Mouse (Mus musculus): Measurements from ENCODE around the gene Med15.
"Not testable (repeated sequence)": the region's sequence is repeated elsewhere in the genome, so short reads cannot be mapped to it uniquely, and the experiment has no call there.

The Med15 gene

DNA sequence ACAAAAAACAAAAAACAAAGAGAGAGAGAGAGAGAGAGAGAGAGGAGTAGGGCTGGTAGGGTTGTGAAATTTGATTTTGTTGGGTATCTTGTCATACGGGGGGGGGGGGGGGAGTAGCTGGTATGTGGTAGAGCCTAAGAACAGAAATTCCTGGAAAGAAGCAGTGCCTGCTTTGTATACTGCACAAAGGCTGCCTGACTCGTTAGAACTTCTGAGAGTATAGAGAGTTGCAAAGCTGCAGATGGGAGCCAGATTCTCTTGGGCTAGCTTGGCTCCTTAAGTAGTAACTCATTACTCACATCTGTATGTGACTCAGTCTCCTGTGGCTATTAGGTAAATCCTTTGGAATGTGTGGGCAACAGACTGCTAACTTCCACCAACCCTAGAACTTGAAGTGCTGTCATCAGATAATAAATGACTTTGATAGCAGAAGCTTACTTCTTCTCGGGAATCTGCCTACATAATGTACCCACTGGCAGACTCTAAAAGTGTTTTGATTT, at the start of gene Med15:
TSS of gene Med15 (minus strand) at position 51 of the 500 bp plus-strand sequence.
- no peak for DNase-seq (ENCODE audit: low spot score in 2 of 2)

DNA sequence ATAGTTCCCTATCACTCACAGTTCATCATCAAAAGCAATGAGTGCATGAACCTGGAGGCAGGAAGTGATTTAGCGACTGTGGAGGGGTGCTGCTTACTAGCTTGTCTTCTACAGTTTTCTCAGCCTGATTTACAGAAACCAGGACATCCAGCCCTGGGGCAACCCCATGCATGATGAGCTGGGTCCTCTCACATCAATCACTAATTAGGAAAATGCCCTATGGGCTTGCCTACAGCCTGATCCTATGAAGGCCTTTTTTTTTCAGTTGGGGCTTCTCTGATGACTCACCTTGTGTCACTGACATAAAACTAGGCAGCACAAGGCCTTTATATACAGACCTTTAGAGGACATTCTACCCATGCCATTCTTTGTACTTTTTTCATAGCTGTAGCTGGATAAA, 47.0 kb upstream of the Med15 start:
- DNase-seq (ENCODE audit: low spot score in 2 of 2), result no peak

DNA sequence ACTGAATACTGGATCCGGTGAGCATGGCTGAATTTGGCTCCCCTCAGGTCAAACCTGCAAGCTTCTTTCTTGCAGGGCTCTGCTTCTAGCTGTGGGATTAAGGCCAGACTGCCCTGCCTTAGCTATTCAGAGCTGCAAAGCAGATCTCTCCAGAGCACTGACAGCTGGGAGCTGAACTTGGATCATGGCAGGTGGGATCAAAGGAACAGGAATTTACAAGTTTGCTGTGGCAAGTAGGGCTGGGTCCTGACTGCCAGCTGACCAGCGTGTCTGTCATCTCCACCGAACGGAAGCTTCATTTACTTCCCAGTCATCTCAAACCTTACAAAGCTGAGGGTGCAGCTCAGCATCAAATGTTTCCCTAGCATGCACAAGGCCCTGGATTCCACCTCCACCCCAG, 45.5 kb upstream of the Med15 start:
- no peak for DNase-seq (ENCODE audit: low spot score in 2 of 2)

DNA sequence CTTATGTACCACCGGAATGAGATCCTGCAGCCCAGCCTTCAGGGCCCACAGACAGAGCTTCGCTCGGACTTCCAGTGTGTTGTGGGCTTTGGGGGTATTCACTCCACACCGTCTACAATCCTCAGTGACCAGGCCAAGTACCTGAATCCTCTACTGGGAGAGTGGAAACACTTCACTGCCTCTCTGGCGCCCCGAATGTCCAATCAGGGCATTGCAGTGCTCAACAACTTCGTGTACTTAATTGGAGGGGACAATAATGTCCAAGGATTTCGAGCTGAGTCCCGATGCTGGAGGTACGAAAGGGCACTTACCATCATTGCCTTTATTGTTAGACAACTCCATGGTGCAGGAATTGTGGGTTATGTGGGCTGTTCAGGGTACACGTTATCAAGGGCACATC, 44.1 kb upstream of the Med15 start:
- no peak for DNase-seq (ENCODE audit: low spot score in 2 of 2)

DNA sequence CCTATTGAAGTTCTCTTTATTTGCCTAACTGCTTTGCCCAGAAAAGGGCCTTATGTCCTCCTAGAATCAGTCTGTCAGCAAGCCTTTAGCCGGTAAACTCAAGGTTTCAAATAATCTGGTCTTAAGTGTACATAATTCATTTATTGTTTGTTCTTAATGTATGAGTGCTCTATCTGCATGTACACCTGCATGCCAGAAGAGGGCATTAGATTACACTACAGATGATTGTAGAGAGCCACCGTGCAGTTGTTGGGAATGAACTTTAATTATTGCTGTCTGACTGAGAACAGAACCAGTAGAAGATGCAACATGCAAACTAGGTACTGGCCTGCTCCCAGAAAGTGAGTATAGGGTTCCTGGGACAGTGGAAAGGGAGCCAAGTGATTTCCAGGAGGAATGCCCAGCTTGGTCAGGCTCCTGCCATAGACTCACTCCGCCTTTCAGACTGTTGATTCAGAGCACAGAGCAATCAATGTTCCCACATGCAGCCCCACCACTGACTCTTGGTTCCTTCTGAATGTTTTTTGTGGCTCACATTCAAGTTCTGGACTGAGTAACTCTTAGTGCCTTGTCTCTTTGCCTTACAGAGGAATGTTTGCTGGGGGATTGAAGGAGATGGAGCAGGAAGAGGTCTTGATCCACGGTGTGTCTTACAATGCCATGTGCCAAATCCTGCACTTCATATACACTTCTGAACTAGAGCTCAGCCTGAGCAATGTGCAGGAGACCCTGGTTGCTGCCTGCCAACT, 38.6 kb upstream of the Med15 start:
- no peak for DNase-seq (ENCODE audit: low spot score in 2 of 2)

DNA sequence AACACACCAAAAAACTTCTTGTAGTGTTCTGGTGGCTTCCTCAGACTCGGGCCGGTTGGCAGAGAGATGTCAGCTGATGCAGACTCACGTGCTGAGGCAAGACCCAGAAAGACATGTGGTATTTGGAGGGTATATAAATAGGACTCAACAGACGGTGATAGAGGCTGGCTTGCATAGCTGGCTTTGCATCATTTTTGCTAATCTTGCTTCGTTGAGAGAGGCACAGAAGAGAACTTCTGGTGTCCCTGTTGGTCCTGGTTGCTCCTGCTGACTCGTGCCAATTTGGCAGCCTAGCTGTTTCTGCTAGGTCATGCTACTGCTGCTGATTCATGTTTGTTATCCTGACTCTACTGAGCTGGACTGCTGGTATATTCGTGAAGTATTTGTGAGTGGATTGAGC, 36.1 kb upstream of the Med15 start:
- no peak for DNase-seq (ENCODE audit: low spot score in 2 of 2)

DNA sequence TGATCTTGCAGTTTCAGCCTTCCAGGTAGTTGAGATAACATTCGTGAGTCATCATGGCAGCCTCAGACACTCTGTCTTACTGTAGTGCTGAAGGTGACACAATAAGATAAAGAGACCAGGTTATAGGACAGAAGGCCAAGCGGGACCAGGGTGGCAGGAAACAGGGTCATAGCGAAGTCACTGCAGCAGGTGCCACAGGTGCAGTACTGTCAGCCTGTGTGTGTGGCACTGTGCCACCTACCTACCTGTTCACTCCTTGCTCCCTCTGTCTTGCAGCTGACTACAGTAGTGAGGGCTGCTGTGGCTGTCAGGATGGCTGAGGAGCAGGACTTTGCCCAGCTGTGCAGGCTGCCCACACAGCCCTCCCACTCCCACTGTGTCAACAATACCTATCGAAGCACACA, 31.4 kb upstream of the Med15 start:
- no peak for DNase-seq (ENCODE audit: low spot score in 2 of 2)

DNA sequence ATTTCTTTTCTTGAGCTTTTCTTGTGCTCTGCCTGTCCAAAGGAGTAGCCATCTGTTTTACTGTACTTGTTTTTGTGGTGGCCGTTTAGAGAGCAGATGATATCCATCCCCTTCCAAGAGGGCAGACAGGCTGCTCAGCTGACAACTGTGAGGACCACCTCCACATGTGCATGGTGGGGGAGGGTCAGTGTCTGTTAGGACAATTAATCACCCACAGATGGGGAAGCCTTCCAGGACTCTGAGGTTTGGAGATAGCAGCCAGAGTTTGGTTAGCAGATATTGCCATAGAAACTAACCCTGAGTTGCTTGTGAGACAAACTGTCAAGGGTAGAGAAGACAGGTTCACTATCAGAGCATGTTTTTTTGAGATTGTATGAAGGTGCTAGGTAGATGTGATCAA, 28.4 kb upstream of the Med15 start:
- DNase-seq (ENCODE audit: low spot score in 2 of 2), result no peak

DNA sequence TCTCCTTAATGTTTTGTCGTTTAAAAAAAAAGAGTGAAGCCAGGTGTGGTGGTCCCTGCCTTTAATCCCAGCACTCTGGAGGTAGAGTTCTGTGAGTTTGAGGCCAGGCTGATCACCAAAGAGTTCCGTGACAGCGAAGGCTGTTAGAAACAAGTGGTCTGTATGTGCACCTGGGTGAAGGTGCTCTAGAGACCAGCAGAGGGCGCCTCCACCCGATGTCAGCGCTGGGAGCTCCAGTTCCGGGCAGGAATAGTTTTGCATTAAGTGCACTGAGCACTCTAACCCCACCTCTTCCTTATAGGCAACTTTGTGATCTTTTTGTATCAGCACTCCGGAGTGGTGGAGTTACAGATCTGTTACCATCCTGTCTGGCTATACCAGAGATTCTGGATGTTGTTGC, 28.0 kb upstream of the Med15 start:
- DNase-seq (ENCODE audit: low spot score in 2 of 2), result no peak

DNA sequence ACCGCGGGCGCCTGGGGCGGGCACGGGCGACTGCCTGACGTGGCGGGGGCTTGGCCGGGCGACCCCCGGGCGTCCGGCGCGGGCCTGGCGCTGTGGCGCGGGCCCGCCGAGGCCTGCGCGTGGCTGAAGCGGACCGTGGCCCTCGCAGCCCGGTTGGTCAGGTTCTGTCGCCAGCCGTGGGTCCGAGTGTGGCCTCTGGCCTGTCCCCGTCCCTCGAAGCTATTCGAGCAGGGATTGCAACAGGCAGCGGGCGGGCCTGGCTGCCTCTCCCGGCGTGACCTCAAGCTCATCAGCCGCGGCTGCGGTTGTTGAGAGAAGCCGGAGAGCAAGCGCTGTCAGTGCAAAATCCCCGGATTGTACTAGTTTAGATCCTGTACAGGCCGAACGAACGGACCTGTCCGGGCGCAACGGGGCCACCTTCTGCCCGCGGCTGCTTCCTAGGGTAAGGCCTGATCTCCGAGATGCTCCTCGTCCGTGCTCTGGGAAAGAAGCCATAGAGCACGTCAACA, 27.2 kb upstream of the Med15 start:
- DNase-seq (ENCODE audit: low spot score in 2 of 2), result peak; percentile 26 to 37

DNA sequence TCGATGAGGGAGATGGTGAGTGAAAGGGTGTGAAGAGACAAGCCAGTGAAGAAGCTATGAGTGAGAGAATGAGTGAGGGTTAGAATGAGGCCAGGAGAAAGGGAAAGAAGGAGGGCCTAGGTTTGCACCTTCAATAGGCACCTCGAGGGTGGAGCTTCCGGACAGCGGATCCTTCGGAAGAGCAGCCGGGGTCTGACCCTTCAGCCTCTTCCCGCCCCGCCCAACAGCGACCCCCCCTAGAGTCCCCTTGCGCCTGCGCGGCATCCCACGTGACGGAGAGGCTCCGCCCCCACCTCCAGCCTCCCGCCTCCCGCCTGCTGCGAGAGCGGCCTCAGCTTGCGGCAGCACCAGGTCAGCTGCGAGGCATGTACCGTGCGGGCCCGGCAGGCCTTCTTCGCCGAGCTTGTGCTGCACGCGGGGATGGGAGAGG, 26.7 kb upstream of the Med15 start, which contains the start of gene Klhl22:
TSS of gene Klhl22 (plus strand) at position 275 of the 430 bp plus-strand sequence.
- DNase-seq (ENCODE audit: low spot score in 2 of 2), result peak; percentile 75 to 83

DNA sequence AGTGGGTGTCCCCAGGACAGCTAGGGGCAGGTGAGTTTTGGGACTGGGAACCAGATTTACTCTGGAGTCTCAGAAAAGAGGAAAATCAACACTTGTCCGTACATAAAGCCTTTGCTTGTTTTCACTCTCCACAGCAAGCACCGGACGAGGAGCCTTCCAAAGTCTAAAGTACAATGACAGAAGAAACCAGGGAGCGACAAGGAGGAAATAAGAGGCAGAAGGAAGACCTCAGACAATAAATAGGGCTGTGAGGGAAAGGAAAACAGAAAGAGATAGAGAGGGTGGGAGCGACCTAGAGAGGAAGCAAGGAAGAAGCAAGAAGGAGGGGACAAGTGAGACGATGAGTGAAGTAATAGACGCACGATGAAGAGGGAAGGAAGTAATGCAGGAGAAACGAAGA, 26.2 kb upstream of the Med15 start:
- DNase-seq (ENCODE audit: low spot score in 2 of 2), result no peak

DNA sequence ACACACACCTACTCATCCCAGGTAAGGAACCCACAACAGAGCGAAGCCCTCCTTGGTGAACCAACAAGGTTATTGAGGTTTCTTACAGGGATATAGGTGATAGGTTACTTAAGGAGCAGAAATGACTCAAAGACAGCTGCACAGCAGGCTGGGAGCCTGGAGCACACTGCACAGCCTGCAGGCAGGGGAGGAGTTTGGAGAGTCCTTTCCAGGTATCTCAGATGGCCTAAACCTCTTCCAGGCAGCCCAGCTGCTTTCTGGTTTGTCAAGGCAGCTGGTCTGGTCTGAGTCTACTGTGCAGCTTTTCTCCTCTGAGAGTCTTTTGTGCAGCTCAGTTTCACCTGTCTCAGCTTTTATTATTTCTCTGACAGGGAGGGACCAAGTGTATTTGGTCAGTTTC, 25.1 kb upstream of the Med15 start:
- no peak for DNase-seq (ENCODE audit: low spot score in 2 of 2)

DNA sequence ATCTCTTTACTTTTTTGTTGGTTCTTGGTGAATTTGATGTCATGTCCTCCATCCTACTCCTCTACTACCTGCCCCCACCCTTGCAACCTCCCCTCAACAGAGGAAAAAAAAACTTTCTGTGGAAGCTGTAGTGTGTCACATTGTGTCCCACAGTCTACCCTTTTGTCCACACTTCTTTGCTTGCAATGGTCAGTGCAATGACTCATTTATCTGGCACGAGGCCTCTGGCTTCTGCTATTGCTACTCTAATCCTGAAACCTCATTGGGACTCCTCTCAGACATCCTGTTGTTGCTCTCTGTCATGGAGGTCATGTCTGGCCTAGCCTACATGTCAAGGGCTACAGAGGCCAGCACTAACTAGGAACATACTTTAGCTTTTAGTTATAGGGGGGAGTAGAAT, 21.0 kb upstream of the Med15 start:
- DNase-seq (ENCODE audit: low spot score in 2 of 2), result no peak

DNA sequence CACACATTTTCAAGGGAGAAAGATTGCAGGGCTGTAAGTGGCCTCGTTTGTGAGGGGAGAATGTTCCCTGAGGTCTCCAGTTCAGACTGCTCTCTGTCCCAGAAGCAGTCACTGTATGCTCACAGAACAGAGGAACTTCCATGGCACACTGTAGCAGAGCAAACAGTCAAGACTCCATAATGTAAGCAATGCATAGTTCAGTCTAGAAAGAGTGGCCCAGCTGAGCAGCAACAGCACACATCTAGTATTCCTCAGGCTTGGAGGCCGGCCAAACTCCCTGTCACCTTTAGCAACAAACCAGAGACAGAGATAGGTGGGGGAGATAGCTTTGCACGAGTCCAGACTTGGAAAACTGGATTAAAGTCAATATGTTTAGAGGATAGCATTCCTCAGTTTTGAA, 20.3 kb upstream of the Med15 start:
- DNase-seq (ENCODE audit: low spot score in 2 of 2), result no peak

DNA sequence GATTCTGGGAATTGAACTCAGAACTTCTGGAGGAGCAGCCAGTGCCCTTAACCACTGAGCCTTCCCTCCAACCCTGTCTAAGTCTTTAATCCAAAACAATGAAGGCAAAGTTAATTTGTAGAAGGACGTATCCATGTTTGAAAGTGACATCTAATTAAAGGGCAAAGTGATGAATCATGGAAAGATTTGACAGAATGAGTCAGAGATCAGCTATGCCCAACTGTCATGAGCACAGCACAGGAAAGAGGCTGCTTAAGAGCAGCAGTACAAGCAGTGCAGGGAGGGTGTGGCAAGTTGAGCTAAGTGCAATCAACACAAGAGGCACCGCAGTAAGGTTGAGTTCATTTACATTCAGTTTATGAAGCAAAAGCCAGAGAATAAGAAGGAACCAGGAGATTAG, 12.4 kb upstream of the Med15 start:
- no peak for DNase-seq (ENCODE audit: low spot score in 2 of 2)

DNA sequence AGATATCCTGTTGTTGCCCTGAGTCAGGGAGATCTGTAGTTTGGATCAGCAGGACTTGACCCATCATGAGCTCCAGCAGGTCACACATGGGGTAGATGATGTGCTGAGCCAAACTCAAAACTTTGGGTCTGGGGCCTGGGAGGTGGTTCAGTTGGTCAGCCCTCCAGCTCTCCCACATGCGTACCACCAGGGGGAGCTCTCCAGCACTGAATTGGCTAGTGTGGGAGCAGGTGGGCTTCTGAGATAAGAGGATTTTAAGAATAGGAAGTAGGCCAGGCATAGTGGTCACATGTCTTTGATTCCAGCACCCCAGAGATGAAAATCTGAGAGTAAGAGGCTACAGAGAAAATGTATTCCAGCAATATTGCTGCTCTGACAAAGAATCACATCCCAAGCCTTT, 11.8 kb upstream of the Med15 start:
- DNase-seq (ENCODE audit: low spot score in 2 of 2), result no peak

DNA sequence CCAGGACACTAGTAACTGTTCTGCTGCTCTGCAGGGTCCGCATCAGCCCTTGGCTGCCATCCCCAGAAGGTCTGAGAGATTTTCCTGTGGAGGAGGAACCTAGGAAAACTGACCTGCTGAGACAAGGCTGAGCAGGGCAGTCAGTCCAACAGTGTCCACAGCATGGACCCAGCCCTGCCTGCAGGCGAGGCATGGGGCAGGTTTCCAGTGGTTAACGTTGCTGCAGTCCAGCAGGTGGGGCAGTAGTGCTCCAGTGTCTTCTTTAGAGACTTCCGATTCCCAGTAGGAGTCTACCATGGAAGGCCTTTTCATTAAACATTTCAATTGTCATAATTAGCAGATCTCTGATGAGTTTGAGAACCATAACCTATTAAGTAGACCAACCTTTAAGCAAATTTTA, 10.6 kb upstream of the Med15 start:
- DNase-seq (ENCODE audit: low spot score in 2 of 2), result no peak

DNA sequence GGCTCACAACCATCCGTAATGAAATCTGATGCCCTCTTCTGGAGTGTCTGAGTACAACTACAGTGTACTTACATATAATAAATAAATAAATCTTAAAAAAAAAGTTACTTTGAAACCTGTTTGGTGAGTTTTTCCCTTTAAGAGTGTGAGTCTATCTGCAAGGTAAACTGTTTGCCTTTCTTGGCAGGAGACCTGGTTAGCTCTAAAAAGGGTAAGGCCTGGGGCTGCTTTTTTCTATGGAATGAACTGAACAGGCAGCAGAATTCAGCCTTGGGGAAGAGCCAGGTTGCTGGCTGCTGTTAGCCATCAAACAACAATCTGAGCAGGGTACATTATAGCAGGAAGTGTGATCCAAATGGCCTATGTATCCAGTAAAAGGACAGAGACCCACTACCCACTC, 10.1 kb upstream of the Med15 start:
- no peak for DNase-seq (ENCODE audit: low spot score in 2 of 2)

DNA sequence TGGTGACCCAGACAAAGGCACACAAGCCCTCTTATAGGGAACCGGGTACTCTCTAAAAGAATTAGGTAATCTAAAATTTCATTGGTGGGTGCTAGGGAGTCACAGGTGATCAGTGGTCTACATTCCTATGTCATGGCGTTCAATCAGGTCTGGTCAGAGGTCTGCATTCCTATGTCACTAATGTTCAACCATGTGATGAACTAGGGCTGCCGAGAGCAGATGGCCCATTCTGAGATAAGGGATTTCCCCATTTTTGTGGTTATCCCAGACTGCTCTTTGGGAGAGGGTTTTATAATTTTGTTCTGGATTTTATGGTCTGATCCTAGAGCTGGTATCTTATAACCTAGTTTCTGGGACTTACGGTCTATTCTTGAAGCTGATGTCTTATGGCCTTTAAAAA, 7.4 kb upstream of the Med15 start:
- DNase-seq (ENCODE audit: low spot score in 2 of 2), result no peak

DNA sequence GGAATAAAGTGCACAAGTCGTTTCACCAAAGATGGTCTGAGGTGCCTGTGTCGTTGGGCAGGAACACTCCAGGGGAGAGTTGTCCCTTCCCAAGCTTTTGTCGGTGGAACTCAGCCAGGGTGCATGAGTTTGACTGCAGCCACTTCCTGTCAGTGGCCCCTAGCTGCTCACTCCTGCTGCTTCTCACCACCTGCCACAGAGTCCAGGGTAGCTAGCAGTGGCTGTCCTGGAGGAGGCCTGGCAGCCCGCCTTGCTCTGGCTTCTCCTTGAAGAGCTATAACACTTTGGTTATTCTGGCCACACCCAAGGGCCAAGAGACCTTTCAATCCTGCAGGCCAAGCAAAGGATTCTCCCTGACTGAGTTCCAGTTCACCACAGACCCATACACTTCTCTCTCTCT, 3.5 kb upstream of the Med15 start:
- no peak for DNase-seq (ENCODE audit: low spot score in 2 of 2)

DNA sequence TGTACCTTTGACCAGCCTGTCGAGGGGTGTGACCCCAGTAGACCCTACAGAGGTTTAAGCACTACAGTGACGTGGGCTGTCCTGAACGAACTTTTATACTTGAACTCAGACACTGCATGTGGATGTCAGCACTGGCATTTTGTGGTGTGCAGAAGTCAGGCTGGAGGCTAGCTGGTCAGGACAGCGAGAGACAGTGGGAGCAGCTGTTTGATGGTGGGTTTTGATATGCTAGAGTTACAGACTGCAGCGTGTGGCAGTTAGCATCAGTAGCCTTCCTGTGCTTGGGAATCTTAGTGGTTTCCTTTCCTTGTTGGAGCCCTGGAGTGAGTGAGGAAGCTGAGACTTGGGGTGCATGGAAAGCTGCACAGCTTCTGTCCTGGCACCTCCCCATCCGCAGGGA, 2.2 kb upstream of the Med15 start:
- not testable (repeated sequence) for DNase-seq (ENCODE audit: low spot score in 2 of 2)

DNA sequence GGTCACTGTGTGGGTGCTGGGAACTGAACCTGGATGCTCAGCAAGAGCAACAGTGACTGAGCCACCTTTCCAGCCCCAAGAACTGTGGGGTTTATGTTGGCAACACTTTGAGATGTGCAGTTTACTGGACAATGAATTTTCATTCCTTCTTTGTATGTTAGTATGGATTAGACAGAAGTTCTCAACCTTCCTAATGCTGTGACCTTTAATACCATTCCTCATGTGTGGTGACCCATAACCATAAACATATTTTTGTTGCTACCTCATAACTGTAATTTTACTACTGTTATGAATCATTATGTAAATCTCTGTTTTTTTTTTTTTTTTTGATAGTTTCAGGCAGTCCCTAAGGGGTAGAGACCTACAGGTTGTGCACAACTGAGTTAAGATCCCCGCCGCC, 955 bp upstream of the Med15 start:
- no peak for DNase-seq (ENCODE audit: low spot score in 2 of 2)

DNA sequence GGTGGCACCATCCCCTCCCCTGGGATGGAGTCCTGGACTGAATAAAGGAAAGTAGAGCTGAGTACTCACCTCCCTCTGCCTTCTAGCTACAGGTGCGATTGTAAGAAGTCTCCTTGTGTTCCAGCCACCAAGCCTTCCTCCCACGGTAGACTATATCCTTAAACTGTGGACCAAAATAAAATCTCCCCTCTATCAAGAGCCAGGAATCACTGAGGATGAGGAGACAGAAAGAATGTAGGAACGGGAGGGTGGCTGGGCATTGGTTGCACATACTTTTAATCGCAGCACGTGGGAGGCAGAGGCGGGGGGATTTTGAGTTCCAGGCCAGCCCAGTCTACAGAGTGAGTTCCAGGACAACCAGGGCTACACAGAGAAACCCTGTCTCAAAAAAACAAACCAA, 260 bp downstream of the Med15 start:
- no peak for DNase-seq (ENCODE audit: low spot score in 2 of 2)
